Mouse (Mus musculus) c-Kit-positive CD71-positive TER-119-positive erythroid progenitor cells, embryonic 14.5 days (primary cell): ENCODE measurements around the gene Maml2.

Experiments
- DNase-seq: peaks from one replicate; pipeline ENCODE4 v3.0.0-alpha.2; 2013; ENCODE audit warnings: low spot score

Gene Maml2

GRCm38 (mm10) chr9:13620794-13621193 lies 323.0 kb downstream of the Maml2 start:
- no peak for DNase-seq

DNA sequence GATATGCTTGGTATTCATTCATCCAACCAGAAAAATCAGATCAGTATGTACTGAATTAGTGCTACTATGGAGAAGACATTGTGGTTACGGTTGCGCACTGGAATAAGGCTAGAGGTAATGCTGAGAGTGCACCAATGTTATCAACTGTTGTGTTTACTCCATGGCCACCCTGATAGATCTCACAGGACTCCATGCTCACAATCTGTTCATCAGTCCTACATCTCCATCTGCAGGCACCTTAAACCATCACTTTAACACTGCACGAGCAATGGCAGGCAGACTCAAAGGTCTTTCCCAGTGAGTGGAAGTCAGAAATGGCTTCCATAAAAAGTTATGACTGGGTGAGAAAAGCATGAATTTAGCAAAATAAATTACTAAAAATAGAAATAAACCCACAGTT lies 324.2 kb downstream of the Maml2 start:
- no peak for DNase-seq

GRCm38 (mm10) chr9:13622426-13622825 lies 324.7 kb downstream of the Maml2 start:
- no peak for DNase-seq

DNA sequence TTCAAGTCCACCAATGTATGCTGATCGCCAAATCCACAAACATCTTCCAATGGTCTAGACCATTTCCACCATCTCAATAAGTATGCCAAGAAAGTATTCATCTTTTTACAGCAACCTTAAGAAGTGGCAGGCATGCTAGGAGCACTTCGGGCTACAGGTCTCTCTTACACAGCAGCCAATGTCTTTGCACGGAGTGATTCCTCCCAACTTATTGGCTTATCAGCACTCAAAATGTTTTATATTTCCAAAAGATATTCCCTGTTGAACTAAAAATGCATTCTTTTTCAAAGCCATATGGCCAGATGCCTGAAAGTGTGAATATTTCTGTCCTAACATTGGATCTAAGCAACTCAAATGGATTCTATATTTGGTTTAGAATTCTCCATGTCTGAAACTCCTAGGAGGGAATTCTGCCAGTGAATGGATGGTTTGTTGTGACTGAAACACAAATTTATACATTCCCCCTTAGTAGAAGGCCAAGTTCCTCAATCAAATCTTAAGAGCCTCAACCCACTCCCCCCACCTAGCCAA lies 326.2 kb downstream of the Maml2 start:
- no peak for DNase-seq

DNA sequence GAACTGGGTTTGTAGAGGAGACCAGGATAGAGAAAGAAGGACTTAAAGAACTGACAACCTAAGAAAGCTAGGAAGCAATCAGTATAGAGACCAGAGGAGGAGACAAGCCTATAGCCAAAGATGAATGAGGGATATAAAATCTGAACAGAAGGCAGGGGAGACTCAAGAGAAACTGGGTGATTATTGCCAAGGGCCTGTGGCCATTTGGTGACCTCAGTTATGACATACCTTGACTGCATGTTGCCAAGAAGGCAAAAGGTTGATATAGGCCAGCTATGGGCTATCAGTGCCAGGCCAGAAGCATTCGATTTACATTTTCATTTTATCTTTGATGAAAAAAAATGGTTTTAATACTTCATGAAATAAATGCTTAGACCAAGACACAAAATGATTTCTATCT lies 327.0 kb downstream of the Maml2 start:
- no peak for DNase-seq

GRCm38 (mm10) chr9:13625215-13625614 lies 327.5 kb downstream of the Maml2 start:
- no peak for DNase-seq

- DNase-seq = no peak
Measured at GRCm38 (mm10) chr9:13626480-13626879, 328.7 kb downstream of the Maml2 start.

DNA sequence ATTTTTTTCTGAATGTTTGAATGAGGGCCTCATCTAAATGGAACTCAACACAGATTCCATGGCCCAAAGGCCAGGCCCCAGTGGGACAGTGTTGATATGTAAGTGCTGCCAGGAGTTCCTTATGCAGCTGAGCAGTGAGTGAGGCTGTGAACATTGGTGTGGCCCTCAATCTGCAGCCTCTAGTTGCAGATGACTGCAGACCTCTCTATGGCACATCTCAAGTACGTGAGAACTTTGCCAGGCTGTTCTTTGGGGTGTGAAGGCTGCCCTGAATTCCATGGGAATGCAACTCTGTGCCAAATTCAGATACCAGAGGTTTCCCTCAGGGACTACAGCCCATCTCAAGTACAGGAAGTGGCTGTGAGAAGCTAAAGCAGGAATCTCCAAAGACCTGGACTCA lies 335.6 kb downstream of the Maml2 start:
- DNase-seq = no peak

GRCm38 (mm10) chr9:13639655-13640054 lies 341.9 kb downstream of the Maml2 start:
- DNase-seq = no peak

DNA sequence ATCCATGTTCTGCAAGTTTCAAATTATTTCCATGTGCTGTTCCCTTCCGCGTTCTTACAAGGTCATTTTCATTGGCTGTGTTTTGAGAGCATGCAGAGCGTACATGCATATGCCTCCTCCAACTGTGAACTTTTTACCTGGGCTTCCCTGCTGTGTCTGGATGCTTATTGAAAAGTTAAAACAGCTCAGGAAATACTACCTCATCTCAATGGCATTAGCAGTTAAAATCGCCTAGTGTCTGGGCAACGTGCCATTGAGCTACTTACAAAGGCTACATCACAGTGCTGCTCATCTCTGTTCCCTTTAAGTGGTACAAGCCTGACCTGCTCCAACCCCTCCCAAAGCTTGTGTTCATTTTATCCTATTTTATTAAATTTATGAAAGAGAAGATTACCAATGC lies 347.4 kb downstream of the Maml2 start:
- DNase-seq = no peak

DNA sequence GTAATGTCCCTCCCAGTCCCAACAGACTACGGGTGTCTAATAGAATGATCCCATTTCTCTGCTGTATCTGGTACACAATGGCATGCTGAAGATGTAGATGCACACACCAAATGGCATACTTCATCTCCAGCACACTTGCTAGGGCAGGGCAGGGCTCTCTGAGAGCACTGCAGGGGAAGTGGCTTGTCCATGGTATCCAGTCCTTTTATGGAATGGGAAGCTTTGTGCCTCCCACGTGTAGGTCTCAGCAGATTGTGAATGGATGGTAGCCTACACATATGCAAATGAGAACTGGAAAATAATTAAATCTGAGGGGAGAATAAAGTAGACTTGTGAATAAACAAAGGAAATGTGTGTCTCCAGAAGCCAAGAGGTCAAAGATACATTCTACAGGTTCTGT lies 353.3 kb downstream of the Maml2 start:
- no peak for DNase-seq

DNA sequence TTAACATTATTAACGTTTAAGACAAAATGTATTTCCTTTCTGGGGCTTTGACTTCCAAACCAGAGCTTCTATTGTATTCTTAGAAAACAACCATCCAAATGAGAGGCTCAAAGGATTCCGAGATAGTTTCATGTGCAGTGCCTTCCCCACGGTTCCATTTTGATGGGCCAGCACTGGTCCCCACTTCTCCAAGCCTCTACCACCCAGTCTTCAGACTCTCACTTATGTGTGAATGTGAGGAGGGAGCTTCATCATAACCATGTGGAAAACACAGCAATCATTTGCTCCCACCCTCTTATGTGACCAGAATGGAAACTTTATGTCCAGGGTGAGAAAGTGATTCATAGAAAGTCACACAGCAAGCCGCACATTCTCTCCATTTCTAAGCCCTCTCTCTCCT lies 354.1 kb downstream of the Maml2 start:
- no peak for DNase-seq

DNA sequence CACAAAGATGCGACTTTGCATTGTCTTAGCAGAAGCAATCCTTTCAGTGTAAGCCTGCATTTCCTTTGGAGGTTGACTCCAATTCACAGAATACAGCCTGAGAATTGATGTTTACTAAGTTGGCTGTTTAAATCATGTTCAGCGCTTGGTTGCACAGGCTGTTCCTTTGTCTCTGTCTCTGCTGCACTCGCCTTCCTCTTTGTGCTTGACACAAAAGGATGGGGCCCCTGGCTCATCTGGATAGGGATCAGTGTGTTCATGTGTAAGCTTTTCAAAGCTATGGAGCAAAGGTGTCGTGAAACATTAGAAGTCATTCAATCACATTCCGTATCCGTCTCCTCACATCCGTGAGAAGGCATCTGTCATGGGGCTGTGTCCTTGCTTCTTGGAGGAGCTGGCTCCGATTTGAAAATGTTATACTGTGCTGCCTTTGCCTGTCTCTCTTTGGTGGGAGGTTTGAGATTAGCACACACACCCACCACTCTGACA lies 354.7 kb downstream of the Maml2 start:
- no peak for DNase-seq

DNA sequence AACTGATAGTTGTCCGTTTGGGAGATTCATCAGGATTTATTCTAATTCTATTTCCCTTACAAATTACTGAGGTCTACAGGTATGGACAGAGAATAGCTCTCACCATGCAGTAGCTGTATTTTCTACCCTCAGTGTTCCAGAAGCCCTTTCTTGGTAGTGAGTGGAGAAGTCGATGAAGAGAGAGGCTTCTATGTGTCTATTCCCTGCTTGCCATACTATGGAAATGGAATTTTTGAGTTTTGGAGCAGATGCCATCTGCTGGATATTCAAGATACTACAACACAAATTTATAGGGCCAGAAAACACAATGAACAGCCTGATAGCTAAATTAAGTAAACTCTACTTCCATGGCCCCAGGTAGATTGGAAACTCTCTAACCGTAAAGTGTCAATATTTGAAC lies 355.2 kb downstream of the Maml2 start:
- peak; percentile 16 for DNase-seq

GRCm38 (mm10) chr9:13661768-13662623 lies 364.2 kb downstream of the Maml2 start:
- no peak for DNase-seq

- no peak for DNase-seq
Measured at GRCm38 (mm10) chr9:13665487-13665969, 367.8 kb downstream of the Maml2 start.

GRCm38 (mm10) chr9:13667955-13668354 lies 370.2 kb downstream of the Maml2 start:
- no peak for DNase-seq

GRCm38 (mm10) chr9:13668742-13669141 lies 371.0 kb downstream of the Maml2 start:
- no peak for DNase-seq

GRCm38 (mm10) chr9:13671125-13671769 lies 373.5 kb downstream of the Maml2 start:
- no peak for DNase-seq

DNA sequence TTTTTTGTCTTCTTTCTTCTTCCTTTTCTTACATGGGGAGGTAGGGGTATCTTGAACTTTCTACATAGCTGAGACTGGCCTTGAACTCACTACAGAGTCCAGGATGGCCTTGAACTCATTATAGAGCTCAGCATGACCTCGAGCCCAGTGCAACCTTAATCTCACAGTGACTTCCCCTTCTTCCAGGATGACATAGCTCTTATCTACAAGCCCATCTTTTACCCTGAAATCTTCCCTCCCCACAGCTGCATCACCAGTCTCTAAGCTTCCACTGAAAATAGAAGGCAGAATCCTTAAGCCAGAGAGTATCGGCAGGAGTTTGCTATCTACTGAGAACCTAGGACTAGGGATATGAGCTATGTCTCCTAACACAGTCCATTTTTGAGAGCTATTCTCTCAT lies 375.5 kb downstream of the Maml2 start:
- no peak for DNase-seq

- DNase-seq = peak; percentile 9
Measured at GRCm38 (mm10) chr9:13678026-13678425, 380.3 kb downstream of the Maml2 start.

- DNase-seq = no peak
Measured at GRCm38 (mm10) chr9:13679696-13680095, 381.9 kb downstream of the Maml2 start.

- no peak for DNase-seq
Measured at GRCm38 (mm10) chr9:13681147-13681546, 383.4 kb downstream of the Maml2 start.
